Mouse (Mus musculus): ENCODE measurements around the gene Tnk2. TPM values are rescaled to one million over a fixed set of nuclear protein-coding genes. Genes with fewer than 3 reads are reported as not detected.

Gene Tnk2
- total and polyA plus RNA-seq, 3 experiments = 14.7 to 62.2 (median 31.9) TPM

DNA sequence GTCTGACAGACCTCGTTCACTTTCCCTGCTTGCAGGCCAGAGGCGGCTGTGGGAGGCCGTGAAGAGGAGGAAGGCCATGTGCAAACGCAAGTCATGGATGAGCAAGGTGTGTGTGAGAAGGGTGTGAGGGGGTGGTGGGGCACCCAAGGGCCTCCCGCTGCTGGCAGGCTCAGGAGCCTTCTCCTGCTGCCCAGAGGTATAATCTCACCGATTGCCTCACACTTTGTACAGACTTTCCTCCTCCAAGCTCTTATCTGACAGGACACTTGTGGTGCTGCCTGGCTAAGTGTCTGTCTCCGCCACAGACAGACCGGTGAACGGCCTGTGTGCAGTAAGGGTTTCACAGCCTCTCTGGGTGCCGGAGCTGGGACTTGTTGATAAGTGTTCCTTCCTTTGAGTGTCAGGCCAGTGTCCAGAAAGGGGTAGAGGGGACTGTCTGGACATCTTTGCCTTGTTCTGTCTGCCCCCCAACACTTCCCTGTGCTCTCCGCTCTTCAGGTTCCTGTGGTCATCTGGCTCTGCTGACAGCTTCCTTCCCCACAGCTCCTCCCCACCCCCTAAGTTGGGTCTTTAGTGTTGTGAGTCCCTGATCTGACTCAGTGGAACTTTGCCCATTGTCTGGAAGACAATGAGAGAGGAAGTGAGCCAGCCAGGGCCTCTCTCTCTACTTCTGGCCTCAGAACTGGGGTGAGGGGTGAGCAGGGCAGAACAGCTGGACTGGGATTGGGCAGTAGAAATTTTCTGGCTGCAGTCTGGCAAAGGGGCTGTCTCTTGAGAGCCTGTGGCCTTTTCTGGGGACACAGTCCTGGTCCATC, 22.4 kb downstream of the Tnk2 start (continued):
- peak; percentile 88 for TF ChIP-seq EP300 (IDR thresholded peaks at IDR 0.05; ENCODE audit: low read length)
- TF ChIP-seq TCF12 (IDR thresholded peaks at IDR 0.05; ENCODE audit: low read depth, low read length) = peak; percentile 72
- TF ChIP-seq RAD21 (IDR thresholded peaks at IDR 0.05; ENCODE audit: low read depth, low read length) = no peak
- TF ChIP-seq TBP (conservative IDR thresholded peaks at IDR 0.05; ENCODE audit: low read depth, low read length) = no peak
- TF ChIP-seq SMC3 (IDR thresholded peaks at IDR 0.05; ENCODE audit: low read depth, low read length) = peak; percentile 7; the same call in 1 of the 2 replicates
- no peak for TF ChIP-seq ZMIZ1 (IDR thresholded peaks at IDR 0.05; ENCODE audit: low read depth, low read length)
- no peak for TF ChIP-seq USF1 (IDR thresholded peaks at IDR 0.05; ENCODE audit: low read depth, low read length)
- no peak; the same call in 1 of the 2 replicates for TF ChIP-seq MXI1 (IDR thresholded peaks at IDR 0.05; ENCODE audit: low read depth, low read length)

DNA sequence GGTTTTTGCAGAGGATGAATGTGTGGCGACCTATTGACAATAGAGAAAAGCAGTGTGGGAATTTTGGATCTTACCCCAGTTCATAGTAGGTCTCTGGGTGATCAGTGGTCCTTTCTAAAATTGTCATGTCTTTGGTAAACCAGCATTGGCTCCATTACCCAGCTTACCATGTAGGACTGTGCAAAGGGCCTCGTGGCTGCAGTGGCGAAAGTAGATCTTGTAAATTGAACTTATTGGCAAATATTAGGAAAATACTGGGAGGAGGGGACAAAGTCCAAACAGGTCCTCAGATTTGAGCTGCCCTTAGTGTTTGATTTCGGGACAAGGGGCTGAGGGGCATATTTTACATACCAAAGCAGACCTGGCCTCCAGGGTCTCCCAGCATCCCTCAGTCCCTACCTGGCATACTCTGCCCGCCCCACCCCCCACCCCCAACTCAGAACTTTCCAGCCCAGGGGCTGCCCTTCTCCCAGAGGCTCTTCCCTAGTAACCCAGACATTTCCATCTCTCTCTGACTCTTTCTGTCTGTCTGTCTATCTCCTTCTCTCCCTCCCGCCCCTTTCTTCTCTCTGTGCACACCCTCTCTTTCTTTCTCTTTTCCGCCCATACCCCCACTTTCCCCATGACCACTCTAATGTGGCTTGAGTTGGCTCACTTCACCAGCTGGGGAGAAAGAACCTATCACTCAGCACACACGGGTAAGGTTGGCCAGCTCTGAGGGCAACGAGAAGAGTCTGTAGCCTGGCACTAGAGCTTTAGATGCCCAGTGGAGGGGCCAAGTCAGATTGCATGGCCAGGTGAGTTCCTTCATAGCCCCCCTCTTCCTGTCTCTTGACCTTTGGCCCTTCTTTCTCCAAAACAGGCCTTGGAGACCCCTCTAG, 23.2 kb downstream of the Tnk2 start:
- TF ChIP-seq POLR2A (IDR thresholded peaks at IDR 0.05; ENCODE audit: low read depth, low read length) (no peak), MAX (IDR thresholded peaks at IDR 0.05; ENCODE audit: low read length) (no peak)
- Histone ChIP-seq H3K4me2 (ENCODE audit: insufficient read depth, low read depth, poor library complexity, severe bottlenecking) (peak overlapping the region; percentile 60), H3K27ac (ENCODE audit: insufficient read depth, low read depth) (peak overlapping the region; percentile 46; the same call in 1 of the 2 replicates), H3K9ac (ENCODE audit: insufficient read depth, low read depth) (no peak overlapping the region), H3K36me3 (replicated peaks in 1 of 2; ENCODE audit: control insufficient read depth in 1 of 2, insufficient read depth in 1 of 2, low read length in 1 of 2) (peaks cover 0 to 50% of the 10 kb centered on the region in 2 experiments), H3K79me2 (replicated peaks; ENCODE audit: control insufficient read depth, extremely low read depth, insufficient read depth, poor library complexity, severe bottlenecking) (no peaks in the 10 kb centered on the region), H3K27me3 (replicated peaks) (no peaks in the 10 kb centered on the region), H3K9me3 (replicated peaks; ENCODE audit: low read length) (no peaks in the 10 kb centered on the region), H3K4me3 (replicated peaks in 1 of 3; ENCODE audit: low read depth in 2 of 3, low read length in 2 of 3, poor library complexity in 1 of 3) (no peak overlapping the region), H3K4me1 (ENCODE audit: control insufficient read depth in 1 of 2, insufficient read depth in 2 of 2) (peaks cover 48 to 89% of the 10 kb centered on the region in 2 experiments)
- in situ Hi-C loops (cut with MboI; ENCODE audit: low pct_ligation_motif_present, low pct_unique_long_range_greater_than_20kb, low sequenced_read_pairs) (no loop called here), dilution Hi-C loops (cut with MboI; ENCODE audit: extremely low pct_ligation_motif_present, extremely low pct_unique_long_range_greater_than_20kb, low sequenced_read_pairs) (no loop called here)
- no peak for DNase-seq (ENCODE audit: extremely low read depth)

DNA sequence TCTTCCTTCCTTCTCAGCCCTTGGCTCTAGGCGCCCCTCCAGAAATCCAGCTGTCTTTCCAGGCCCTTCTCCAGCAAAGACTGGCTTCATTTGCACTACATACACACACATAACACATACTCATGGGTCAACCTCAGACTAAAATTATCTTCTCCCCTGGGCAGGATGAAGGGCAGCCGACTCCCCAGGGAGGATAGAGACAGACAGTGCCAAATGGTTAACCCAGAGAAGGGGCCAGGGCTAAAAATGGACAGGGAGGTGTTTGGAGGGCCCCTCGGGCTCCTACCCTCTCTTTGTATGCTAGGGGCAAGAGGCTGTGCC, 23.8 kb downstream of the Tnk2 start:
- DNase-seq (ENCODE audit: extremely low read depth) = no peak
- no peak overlapping the region for H3K4me3 ChIP-seq (replicated peaks in 1 of 3; ENCODE audit: low read depth in 2 of 3, low read length in 2 of 3, poor library complexity in 1 of 3)
- no peaks in the 10 kb centered on the region for H3K9me3 ChIP-seq (replicated peaks; ENCODE audit: low read length)
- TF ChIP-seq IRF4 (IDR thresholded peaks at IDR 0.05; ENCODE audit: low read depth, low read length) (peak; percentile 46; the same call in 1 of the 2 replicates), EP300 (IDR thresholded peaks at IDR 0.05; ENCODE audit: low read length) (peak; percentile 37; the same call in 1 of the 2 replicates), NELFE (IDR thresholded peaks at IDR 0.05; ENCODE audit: low read depth, low read length) (0 out of 2 replicates have a peak, but pooled peaks have one; percentile 1), ZKSCAN1 (IDR thresholded peaks at IDR 0.05; ENCODE audit: borderline replicate concordance, low read depth, low read length) (no peak), MAZ (IDR thresholded peaks at IDR 0.05; ENCODE audit: low read depth, low read length) (no peak), TCF12 (IDR thresholded peaks at IDR 0.05; ENCODE audit: low read depth, low read length) (peak; percentile 36; the same call in 1 of the 2 replicates), KAT2A (IDR thresholded peaks at IDR 0.05; ENCODE audit: insufficient replicate concordance, low read length) (0 out of 2 replicates have a peak, but pooled peaks have one; percentile 37), ETS1 (conservative IDR thresholded peaks at IDR 0.05; ENCODE audit: low read depth, low read length) (peak; percentile 41; the same call in 1 of the 2 replicates), MEF2A (IDR thresholded peaks at IDR 0.05; ENCODE audit: borderline replicate concordance, low read depth, low read length) (peak; percentile 91), ELF1 (IDR thresholded peaks at IDR 0.05; ENCODE audit: low read depth, low read length) (0 out of 2 replicates have a peak, but pooled peaks have one; percentile 6), MAFK (IDR thresholded peaks at IDR 0.05; ENCODE audit: insufficient replicate concordance, low read length) (no peak), BHLHE40 (IDR thresholded peaks at IDR 0.05; ENCODE audit: low read depth, low read length) (0 out of 2 replicates have a peak, but pooled peaks have one; percentile 44)
- 0 out of 2 replicates have a peak overlapping the region, but pooled peaks have one; percentile 4 for H3K9ac ChIP-seq (ENCODE audit: insufficient read depth, low read depth)
- peak overlapping the region; percentile 60 for H3K4me2 ChIP-seq (ENCODE audit: insufficient read depth, low read depth, poor library complexity, severe bottlenecking)
- in situ Hi-C loops (cut with MboI; ENCODE audit: low pct_ligation_motif_present, low pct_unique_long_range_greater_than_20kb, low sequenced_read_pairs) (no loop called here), dilution Hi-C loops (cut with MboI; ENCODE audit: extremely low pct_ligation_motif_present, extremely low pct_unique_long_range_greater_than_20kb, low sequenced_read_pairs) (no loop called here)
- no peaks in the 10 kb centered on the region for H3K79me2 ChIP-seq (replicated peaks; ENCODE audit: control insufficient read depth, extremely low read depth, insufficient read depth, poor library complexity, severe bottlenecking)
- no peaks in the 10 kb centered on the region for H3K27me3 ChIP-seq (replicated peaks)
- H3K36me3 ChIP-seq (replicated peaks in 1 of 2; ENCODE audit: control insufficient read depth in 1 of 2, insufficient read depth in 1 of 2, low read length in 1 of 2) = peaks cover 0 to 48% of the 10 kb centered on the region in 2 experiments
- peak overlapping the region; percentile 29; the same call in 1 of the 2 replicates for H3K27ac ChIP-seq (ENCODE audit: insufficient read depth, low read depth)
- peaks cover 50 to 95% of the 10 kb centered on the region in 2 experiments for H3K4me1 ChIP-seq (ENCODE audit: control insufficient read depth in 1 of 2, insufficient read depth in 2 of 2)
